Mouse (Mus musculus): Measurements from ENCODE around the gene Espl1. TPM values are rescaled to one million over a fixed set of nuclear protein-coding genes. Genes with fewer than 3 reads are reported as not detected.

Espl1 gene
- polyA plus RNA-seq, 1 experiment from 2014 or later: 28.0 TPM

GRCm38 (mm10) chr15:102255547-102256255 lies 40.4 kb upstream of the Espl1 start:
- Histone ChIP-seq H3K9ac (ENCODE audit: low read length) (no peak overlapping the region), H3K4me1 (replicated peaks; ENCODE audit: control insufficient read depth, insufficient read depth, low read length) (peaks cover 19% of the 10 kb centered on the region), H3K27ac (ENCODE audit: low read depth) (no peak overlapping the region), H3K4me2 (ENCODE audit: low read length) (0 out of 2 replicates have a peak overlapping the region, but pooled peaks have one; percentile 4), H3K9me3 (ENCODE audit: control insufficient read depth, low read length) (no peaks in the 10 kb centered on the region), H3K36me3 (ENCODE audit: control insufficient read depth, insufficient read depth, low read length) (no peaks in the 10 kb centered on the region), H3K4me3 (ENCODE audit: low read depth, low read length) (no peak overlapping the region), H3K27me3 (replicated peaks; ENCODE audit: control insufficient read depth, insufficient read depth, low read length) (peaks cover 4% of the 10 kb centered on the region; the same call in 1 of the 2 replicates)
- DNase-seq (ENCODE audit: low spot score) (no peak), ATAC-seq (replicated peaks; ENCODE audit: low FRiP score, low TSS enrichment, low read depth) (no peak)
- 53% methylated on average over 13 of the region's 14 CpGs for WGBS

GRCm38 (mm10) chr15:102256431-102257201 lies 39.5 kb upstream of the Espl1 start:
- Histone ChIP-seq H3K36me3 (ENCODE audit: control insufficient read depth, insufficient read depth, low read length) (no peaks in the 10 kb centered on the region), H3K9me3 (ENCODE audit: control insufficient read depth, low read length) (no peaks in the 10 kb centered on the region), H3K9ac (ENCODE audit: low read length) (peak overlapping the region; percentile 33), H3K27me3 (replicated peaks; ENCODE audit: control insufficient read depth, insufficient read depth, low read length) (peaks cover 4% of the 10 kb centered on the region; the same call in 1 of the 2 replicates), H3K4me1 (replicated peaks; ENCODE audit: control insufficient read depth, insufficient read depth, low read length) (peaks cover 19% of the 10 kb centered on the region), H3K4me2 (ENCODE audit: low read length) (peak overlapping the region; percentile 95), H3K4me3 (ENCODE audit: low read depth, low read length) (peak overlapping the region; percentile 47), H3K27ac (ENCODE audit: low read depth) (no peak overlapping the region)
- ATAC-seq (replicated peaks; ENCODE audit: low FRiP score, low TSS enrichment, low read depth) (no peak), DNase-seq (ENCODE audit: low spot score) (no peak)
- WGBS: 10% methylated on average over 22 of the region's 22 CpGs

- Histone ChIP-seq H3K27me3 (replicated peaks; ENCODE audit: control insufficient read depth, insufficient read depth, low read length) (peaks cover 4% of the 10 kb centered on the region; the same call in 1 of the 2 replicates), H3K4me1 (replicated peaks; ENCODE audit: control insufficient read depth, insufficient read depth, low read length) (peaks cover 19% of the 10 kb centered on the region), H3K9ac (ENCODE audit: low read length) (peak within 1 kb of the TSS; percentile 33), H3K4me2 (ENCODE audit: low read length) (peak within 1 kb of the TSS; percentile 95), H3K36me3 (ENCODE audit: control insufficient read depth, insufficient read depth, low read length) (no peaks in the 10 kb centered on the region), H3K4me3 (ENCODE audit: low read depth, low read length) (peak within 1 kb of the TSS; percentile 47), H3K27ac (ENCODE audit: low read depth) (no peak within 1 kb of the TSS; the same call in 1 of the 2 replicates), H3K9me3 (ENCODE audit: control insufficient read depth, low read length) (no peaks in the 10 kb centered on the region)
- DNase-seq (ENCODE audit: low spot score) (peak; percentile 77), ATAC-seq (replicated peaks; ENCODE audit: low FRiP score, low TSS enrichment, low read depth) (peak; percentile 40; the same call in 1 of the 2 replicates)
- under 1% methylated on average over 40 of the region's 46 CpGs for WGBS
Observed at GRCm38 (mm10) chr15:102257202-102258075, 38.6 kb upstream of the Espl1 start, which contains the start of gene Rarg. TSS of gene Rarg (minus strand) at chr15:102257517.

- no peaks in the 10 kb centered on the region for H3K9me3 ChIP-seq (ENCODE audit: control insufficient read depth, low read length)
Observed at GRCm38 (mm10) chr15:102258076-102258470, 38.0 kb upstream of the Espl1 start.

GRCm38 (mm10) chr15:102258581-102259253 lies 37.3 kb upstream of the Espl1 start:
- WGBS: 24% methylated on average over 11 of the region's 11 CpGs
- Histone ChIP-seq H3K4me2 (ENCODE audit: low read length) (no peak overlapping the region; the same call in 1 of the 2 replicates), H3K27me3 (replicated peaks; ENCODE audit: control insufficient read depth, insufficient read depth, low read length) (peaks cover 4% of the 10 kb centered on the region; the same call in 1 of the 2 replicates), H3K4me1 (replicated peaks; ENCODE audit: control insufficient read depth, insufficient read depth, low read length) (peaks cover 19% of the 10 kb centered on the region), H3K4me3 (ENCODE audit: low read depth, low read length) (no peak overlapping the region), H3K9ac (ENCODE audit: low read length) (no peak overlapping the region), H3K36me3 (ENCODE audit: control insufficient read depth, insufficient read depth, low read length) (no peaks in the 10 kb centered on the region), H3K9me3 (ENCODE audit: control insufficient read depth, low read length) (no peaks in the 10 kb centered on the region), H3K27ac (ENCODE audit: low read depth) (no peak overlapping the region; the same call in 1 of the 2 replicates)
- no peak for DNase-seq (ENCODE audit: low spot score)
- peak; percentile 40 for ATAC-seq (replicated peaks; ENCODE audit: low FRiP score, low TSS enrichment, low read depth)

More at GRCm38 (mm10) chr15:102258076-102258470, 38.0 kb upstream of the Espl1 start:
- no peaks in the 10 kb centered on the region for H3K36me3 ChIP-seq (ENCODE audit: control insufficient read depth, insufficient read depth, low read length)
- WGBS: 14% methylated on average over 12 of the region's 12 CpGs
- DNase-seq (ENCODE audit: low spot score) (no peak), ATAC-seq (replicated peaks; ENCODE audit: low FRiP score, low TSS enrichment, low read depth) (no peak)
- peak overlapping the region; percentile 47 for H3K4me3 ChIP-seq (ENCODE audit: low read depth, low read length)
- H3K4me1 ChIP-seq (replicated peaks; ENCODE audit: control insufficient read depth, insufficient read depth, low read length): peaks cover 19% of the 10 kb centered on the region
- peaks cover 4% of the 10 kb centered on the region; the same call in 1 of the 2 replicates for H3K27me3 ChIP-seq (replicated peaks; ENCODE audit: control insufficient read depth, insufficient read depth, low read length)
- H3K27ac ChIP-seq (ENCODE audit: low read depth): no peak overlapping the region; the same call in 1 of the 2 replicates
- no peak overlapping the region; the same call in 1 of the 2 replicates for H3K9ac ChIP-seq (ENCODE audit: low read length)
- peak overlapping the region; percentile 95 for H3K4me2 ChIP-seq (ENCODE audit: low read length)

- H3K27ac ChIP-seq (ENCODE audit: low read depth): no peak overlapping the region
- no peaks in the 10 kb centered on the region for H3K9me3 ChIP-seq (ENCODE audit: control insufficient read depth, low read length)
- H3K27me3 ChIP-seq (replicated peaks; ENCODE audit: control insufficient read depth, insufficient read depth, low read length): peaks cover 2% of the 10 kb centered on the region; the same call in 1 of the 2 replicates
- H3K4me3 ChIP-seq (ENCODE audit: low read depth, low read length): no peak overlapping the region
- H3K4me1 ChIP-seq (replicated peaks; ENCODE audit: control insufficient read depth, insufficient read depth, low read length): peaks cover 13% of the 10 kb centered on the region
- ATAC-seq (replicated peaks; ENCODE audit: low FRiP score, low TSS enrichment, low read depth) (no peak), DNase-seq (ENCODE audit: low spot score) (no peak)
- H3K9ac ChIP-seq (ENCODE audit: low read length): no peak overlapping the region
- H3K36me3 ChIP-seq (ENCODE audit: control insufficient read depth, insufficient read depth, low read length): no peaks in the 10 kb centered on the region
- no peak overlapping the region for H3K4me2 ChIP-seq (ENCODE audit: low read length)
- 47% methylated on average over 7 of the region's 7 CpGs for WGBS
Observed at GRCm38 (mm10) chr15:102262582-102262981, 33.5 kb upstream of the Espl1 start.

GRCm38 (mm10) chr15:102263037-102263436 lies 33.0 kb upstream of the Espl1 start:
- ATAC-seq (replicated peaks; ENCODE audit: low FRiP score, low TSS enrichment, low read depth): no peak
- peaks cover 8% of the 10 kb centered on the region for H3K4me1 ChIP-seq (replicated peaks; ENCODE audit: control insufficient read depth, insufficient read depth, low read length)
- H3K27ac ChIP-seq (ENCODE audit: low read depth): no peak overlapping the region
- H3K9ac ChIP-seq (ENCODE audit: low read length): no peak overlapping the region
- no peaks in the 10 kb centered on the region for H3K9me3 ChIP-seq (ENCODE audit: control insufficient read depth, low read length)
- WGBS: 81% methylated on average over 2 of the region's 2 CpGs
- DNase-seq (ENCODE audit: low spot score): no peak
- H3K4me2 ChIP-seq (ENCODE audit: low read length): no peak overlapping the region
- no peaks in the 10 kb centered on the region for H3K36me3 ChIP-seq (ENCODE audit: control insufficient read depth, insufficient read depth, low read length)
- no peaks in the 10 kb centered on the region for H3K27me3 ChIP-seq (replicated peaks; ENCODE audit: control insufficient read depth, insufficient read depth, low read length)
- no peak overlapping the region for H3K4me3 ChIP-seq (ENCODE audit: low read depth, low read length)

All from intestine, embryonic 14.5 days (tissue).